Mouse (Mus musculus) activated CD4-positive, CD25-positive, alpha-beta regulatory T cell, adult 4 months (primary cell): ENCODE measurements around the gene Tmem60. TPM values are rescaled to one million over a fixed set of nuclear protein-coding genes. Genes with fewer than 3 reads are reported as not detected.

Source experiments
- ATAC-seq: one replicate; pipeline ENCODE4 v1.8.0; 2017
- polyA plus RNA-seq, 2 experiments: library from polyadenylated mRNA; unstranded; fragments of 100-300 nt; shearing (Covaris generic); gene quantifications; one replicate each; pipeline ENCODE4 v1.2.1; 2017

Gene Tmem60
- polyA plus RNA-seq, 2 experiments from 2014 or later = 50.2 to 53.9 TPM

DNA sequence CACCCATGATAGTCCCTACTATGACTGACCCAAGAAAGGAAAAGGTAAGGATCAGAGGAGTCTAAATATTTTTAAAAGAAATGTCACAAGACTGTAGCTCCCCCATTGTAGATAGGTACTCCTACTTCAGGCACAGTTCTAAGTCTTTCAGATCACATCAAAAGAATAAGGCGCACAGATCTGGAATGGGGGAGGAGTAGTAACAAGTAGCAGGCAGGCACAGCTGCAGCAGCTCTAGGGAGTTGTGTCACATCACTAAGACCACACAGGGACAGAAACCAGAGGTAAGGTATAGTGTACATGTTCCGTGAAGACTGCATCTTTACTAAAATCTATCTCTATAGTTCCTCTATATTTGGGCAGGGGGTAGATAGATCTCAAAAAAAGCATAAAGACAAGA is 29.8 kb downstream of the Tmem60 start:
- ATAC-seq = no peak

DNA sequence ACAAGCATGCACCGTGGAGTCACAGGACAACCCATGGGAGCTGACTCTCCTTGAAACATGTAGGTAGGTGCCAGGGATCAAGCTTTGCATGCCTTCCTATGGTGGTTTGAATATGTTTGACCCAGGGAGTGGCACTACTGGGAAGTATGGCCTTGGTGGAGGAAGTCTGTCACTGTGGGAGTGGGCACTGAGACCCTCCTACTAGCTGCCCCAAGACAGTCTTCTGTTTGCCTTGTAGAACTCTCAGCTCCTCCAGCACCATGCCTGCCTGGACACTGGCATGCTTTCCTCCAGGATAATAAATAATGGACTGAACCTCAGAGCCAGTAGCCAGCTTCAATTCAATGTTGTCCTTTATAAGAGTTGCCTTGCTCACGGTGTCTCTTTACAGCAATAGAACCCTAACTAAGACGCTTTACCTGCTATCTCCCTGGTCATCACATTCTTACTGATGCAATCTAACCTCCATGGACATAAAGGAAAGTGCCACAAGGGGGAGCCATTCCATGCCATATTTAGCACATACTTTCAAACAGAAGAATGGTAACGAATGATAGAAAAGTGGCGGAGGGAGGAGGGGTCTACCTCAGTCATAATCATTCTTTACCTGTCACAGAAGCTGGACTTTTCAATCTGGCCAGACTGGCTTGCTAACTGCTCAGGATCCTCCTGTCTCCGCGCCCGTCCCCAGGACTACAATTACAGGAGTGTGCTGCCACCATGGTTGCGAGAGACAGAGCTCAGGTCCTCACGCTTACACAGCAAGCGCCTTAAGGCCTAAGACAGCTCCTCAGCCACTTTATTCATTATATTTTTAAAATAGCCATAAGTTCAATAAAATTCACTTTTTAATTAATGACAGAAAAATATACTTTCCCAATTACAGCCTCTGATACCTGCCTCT is 31.6 kb downstream of the Tmem60 start:
- ATAC-seq = peak; percentile 69

DNA sequence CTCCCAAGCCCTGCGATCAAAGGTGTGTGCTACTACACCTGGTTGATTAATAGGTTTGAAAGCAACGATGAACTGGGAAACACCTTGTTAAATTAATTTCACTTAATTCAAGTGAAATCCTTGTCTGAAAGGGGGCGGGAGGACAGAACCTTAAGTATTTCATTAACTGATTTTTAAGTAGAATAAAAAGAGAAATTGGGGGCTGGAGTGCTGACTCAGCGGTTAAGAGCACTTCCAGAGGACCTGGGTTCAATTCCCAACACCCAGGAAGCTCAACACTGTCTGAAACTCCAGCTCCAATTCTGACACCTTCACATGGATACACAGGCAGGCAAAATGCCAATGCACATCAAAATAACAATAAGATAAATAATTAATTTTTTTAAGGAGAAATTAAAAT is 37.0 kb downstream of the Tmem60 start:
- no peak for ATAC-seq

DNA sequence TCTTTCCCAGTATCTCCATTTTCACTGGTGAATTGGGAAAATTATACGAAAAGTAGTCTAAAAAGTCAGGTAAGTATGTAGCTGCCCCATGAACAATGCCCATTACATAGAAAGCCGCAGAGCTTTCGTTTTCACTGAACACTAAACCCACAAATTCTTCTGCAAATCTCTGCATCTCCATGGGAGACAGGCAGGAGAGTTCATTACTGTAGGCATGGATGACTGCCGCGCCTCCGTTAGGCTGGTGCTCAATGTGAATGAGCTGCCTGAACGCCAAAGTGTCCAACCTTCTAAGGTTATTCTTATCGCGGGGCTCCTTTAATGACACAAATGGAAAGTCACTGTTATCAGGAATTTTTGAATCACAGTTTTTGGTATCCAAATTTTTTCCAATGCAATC is 37.6 kb downstream of the Tmem60 start:
- ATAC-seq = no peak

DNA sequence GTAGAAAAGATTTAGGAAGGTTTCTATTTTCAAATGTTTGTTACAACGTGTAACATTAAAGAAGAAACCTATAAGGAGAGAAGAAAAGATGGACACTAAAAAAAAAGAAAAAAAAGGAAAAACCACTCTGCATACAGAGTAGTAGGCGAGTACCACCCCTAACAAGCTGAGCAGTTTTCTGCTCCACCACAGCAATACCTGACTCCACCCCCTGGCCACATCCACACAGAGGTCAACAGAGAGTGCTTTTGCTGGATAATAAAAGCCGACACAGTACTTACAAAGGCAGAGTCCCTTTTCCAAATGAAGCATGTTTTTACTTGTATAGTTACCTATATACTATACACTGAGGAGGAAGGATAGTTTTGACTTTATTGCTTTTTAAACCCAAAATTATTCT is 42.6 kb downstream of the Tmem60 start:
- no peak for ATAC-seq

DNA sequence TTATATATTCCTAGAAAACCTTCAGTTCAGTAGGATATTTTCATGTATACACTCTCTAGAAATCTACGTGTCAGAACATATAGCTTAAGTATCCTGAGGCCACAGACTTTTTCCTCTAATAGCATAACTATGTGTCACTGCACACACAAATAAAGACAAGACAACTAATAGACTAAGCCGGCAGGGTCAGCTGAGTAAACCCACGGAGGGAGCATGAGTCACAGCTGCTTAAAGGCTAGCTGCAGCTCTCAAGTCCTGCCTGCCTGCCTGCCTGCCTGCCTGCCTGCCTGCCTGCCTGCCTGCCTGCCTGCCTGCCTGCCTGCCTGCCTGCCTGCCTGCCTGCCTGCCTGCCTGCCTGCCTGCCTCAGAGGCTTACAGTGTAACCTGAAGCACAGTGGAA is 43.5 kb downstream of the Tmem60 start:
- ATAC-seq = no peak

DNA sequence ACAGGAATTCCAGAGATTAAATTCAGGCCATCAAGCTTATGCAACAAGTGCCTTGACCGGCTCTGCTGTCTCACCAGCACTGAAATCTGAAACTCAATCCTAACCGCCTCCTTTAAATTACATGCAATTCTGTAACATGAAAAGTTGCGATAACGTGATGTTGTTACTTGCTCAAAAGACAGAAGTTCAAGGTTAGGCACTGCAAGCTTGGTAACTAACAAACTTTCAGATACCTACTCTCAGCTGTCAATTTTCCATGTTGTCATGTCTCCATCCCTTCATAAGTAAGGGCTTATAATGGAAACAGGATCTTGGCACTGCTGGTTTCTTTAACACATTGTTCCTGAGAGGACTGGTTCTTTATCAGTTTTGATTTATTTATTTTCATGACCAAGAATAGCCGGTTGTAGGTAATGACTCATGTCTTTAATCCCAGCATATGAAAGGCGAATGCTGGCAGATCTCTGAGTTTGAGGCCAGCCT is 47.7 kb downstream of the Tmem60 start:
- ATAC-seq = no peak

DNA sequence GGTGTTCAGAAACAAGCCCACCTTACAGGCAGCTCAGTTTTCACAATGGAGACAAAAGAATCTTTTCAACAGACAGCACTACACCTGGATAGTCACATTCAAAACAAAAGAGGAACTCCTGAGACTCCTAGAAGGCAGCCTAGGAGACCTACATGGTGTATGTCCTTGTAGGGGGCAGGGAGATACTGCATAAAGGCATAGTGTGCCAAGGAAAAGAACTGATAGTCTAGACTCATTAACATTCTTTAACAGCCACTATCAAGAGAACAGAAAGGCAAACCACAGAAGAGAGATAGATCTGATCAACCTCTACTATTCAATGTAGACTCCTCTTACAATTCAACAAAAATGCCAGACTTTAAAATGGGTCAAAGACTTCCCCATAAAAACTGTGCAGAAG is 48.4 kb downstream of the Tmem60 start:
- ATAC-seq = no peak

DNA sequence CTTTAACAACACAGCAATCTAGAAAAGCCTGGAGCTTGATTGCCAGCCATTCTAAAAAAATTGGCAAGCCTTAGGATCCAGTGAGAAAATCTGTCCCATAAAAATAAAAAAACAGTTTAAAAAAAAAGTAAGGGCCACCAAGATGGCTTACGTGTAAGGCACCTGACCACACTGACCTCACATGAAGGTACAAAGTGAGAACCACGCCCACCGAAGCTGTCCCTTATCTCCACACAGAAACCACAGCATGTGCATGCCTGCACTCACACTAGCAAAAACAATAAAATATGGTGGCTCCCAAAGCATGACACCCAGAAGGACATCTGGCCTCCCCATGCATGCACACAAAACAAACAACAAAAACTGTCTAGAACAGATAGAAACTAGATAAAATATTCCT is 49.3 kb downstream of the Tmem60 start:
- ATAC-seq = no peak

DNA sequence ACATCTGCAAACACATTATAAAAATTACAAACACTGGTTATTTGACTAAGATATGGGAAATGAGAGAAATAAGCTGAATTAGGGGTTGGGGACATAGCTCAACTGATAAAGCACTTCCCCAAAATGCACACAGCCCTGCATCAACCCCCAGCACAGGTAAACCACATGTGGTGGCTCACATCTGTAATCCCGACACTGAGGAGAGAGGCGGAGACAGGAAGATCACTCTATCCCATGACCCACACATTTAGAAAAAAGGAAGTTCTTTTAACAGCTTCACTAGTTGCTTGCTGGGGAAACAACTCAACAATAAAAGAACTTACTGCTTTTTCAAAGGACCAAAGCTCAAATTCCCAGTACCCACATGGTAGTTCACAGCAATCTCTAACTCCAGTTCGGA is 50.6 kb downstream of the Tmem60 start:
- no peak for ATAC-seq

DNA sequence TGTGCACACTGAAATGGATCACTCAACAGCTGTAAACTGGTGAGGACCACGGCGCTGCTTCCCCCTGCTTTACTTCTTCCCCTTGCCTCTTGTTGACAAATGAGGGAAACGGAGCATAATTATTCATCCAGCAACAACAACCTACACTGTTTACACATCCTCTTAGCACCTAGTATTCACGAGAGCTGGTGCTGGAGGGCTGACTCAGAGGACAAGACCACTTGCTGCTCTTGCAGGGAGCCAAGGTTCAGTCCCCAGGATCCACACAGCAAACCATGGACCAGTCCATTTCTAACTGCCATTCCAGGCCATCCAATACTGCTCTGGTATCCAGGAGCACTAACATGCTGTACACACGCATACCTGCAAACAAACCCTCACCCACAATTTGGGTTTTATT is 53.9 kb downstream of the Tmem60 start:
- no peak for ATAC-seq

Other genes starting within 250 kb of the Tmem60 start
- 10 to 100 TPM; 41.5 to 45.4 TPM for gene Phtf2, start 67 bp upstream of the Tmem60 start, polyA plus RNA-seq
- gene Rsbn1l, start 74.2 kb downstream of the Tmem60 start, polyA plus RNA-seq = 10 to 100 TPM; 27.9 to 38.5 TPM
- gene Ptpn12, start 173.7 kb downstream of the Tmem60 start, polyA plus RNA-seq = 10 to 100 TPM; 10.7 to 11.1 TPM